7 mouse cellular contexts compared by ENCODE assay signal in the genomic region with DNA sequence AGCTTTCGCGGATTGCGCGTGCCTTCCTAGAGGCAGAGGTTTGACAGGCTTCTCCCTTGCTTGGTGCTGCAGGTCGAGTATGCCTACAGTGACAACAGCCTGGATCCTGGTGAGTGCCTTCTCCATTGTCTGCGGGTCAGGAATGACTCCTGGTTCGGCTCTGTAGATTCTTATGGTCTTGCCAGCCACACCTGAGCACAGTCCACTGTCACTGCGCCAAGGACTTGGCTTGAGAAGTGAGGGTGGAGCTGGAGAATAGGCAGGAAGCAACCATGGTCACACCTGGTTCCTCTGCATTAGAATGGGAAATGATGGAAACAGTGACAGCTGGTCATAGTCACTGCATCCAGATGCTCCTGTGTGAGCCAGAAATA. TPM values are rescaled to one million over a fixed set of nuclear protein-coding genes. Genes with fewer than 3 reads are reported as not detected.
A peak's percentile ranks its signal among the peaks of the same experiment; 100 is the strongest.
DNase-seq lines count a peak whose midpoint lies in the region; ATAC-seq and TF ChIP-seq lines count a peak whose summit lies in the region.

No protein-coding gene starts in this region.

- H3K36me3 ChIP-seq in C2C12 (ENCODE audit: control insufficient read depth, insufficient read depth) (peaks cover 47% of the 10 kb centered on the region), G1E (replicated peaks) (peaks cover 87% of the 10 kb centered on the region)
- peaks cover 52% of the 10 kb centered on the region for H3K36me3 ChIP-seq in hindbrain, embryonic 13.5 days
- H3K36me3 ChIP-seq in liver, embryonic 13.5 days: peaks cover 61% of the 10 kb centered on the region

- TF ChIP-seq CTCF in C2C12 (IDR thresholded peaks at IDR 0.05; ENCODE audit: control insufficient read depth, insufficient read depth, insufficient read length) (no peak), G1E (IDR thresholded peaks at IDR 0.05; ENCODE audit: low read depth, low read length) (no peak)

- H3K79me3 ChIP-seq in C2C12 (ENCODE audit: low read depth): peaks cover 8% of the 10 kb centered on the region

- H3ac ChIP-seq in C2C12 (ENCODE audit: control insufficient read depth, insufficient read length, low read depth): peak overlapping the region; percentile 87

- no peak for ATAC-seq in G1E (ENCODE audit: extremely low read depth, insufficient number of reproducible peaks, low FRiP score, poor library complexity, severe bottlenecking)
- ATAC-seq in hindbrain, embryonic 13.5 days (ENCODE audit: low FRiP score): no peak; the same call in 1 of the 2 replicates
- no peak for ATAC-seq in liver, embryonic 13.5 days (ENCODE audit: low read depth)
- ATAC-seq in monocyte, adult 5-6 weeks (replicated peaks; ENCODE audit: insufficient number of reproducible peaks, low FRiP score, low TSS enrichment, poor library complexity, severe bottlenecking): no peak

- H3K27me3 ChIP-seq in C2C12 (ENCODE audit: control insufficient read depth, insufficient read depth, insufficient read length) (no peaks in the 10 kb centered on the region), G1E (ENCODE audit: insufficient read depth, low read length) (no peaks in the 10 kb centered on the region)
- H3K27me3 ChIP-seq in hindbrain, embryonic 13.5 days: no peaks in the 10 kb centered on the region
- no peaks in the 10 kb centered on the region for H3K27me3 ChIP-seq in liver, embryonic 13.5 days

- H3K4me1 ChIP-seq in G1E (ENCODE audit: insufficient read depth, low read depth, low read length): peaks cover 78% of the 10 kb centered on the region
- H3K4me1 ChIP-seq in hindbrain, embryonic 13.5 days (replicated peaks): peaks cover 42% of the 10 kb centered on the region
- H3K4me1 ChIP-seq in liver, embryonic 13.5 days (replicated peaks): peaks cover 55% of the 10 kb centered on the region

- peaks cover 30% of the 10 kb centered on the region for H3K79me2 ChIP-seq in C2C12 (ENCODE audit: control insufficient read depth, insufficient read depth)

- H3K9me3 ChIP-seq in G1E (replicated peaks): no peaks in the 10 kb centered on the region
- no peaks in the 10 kb centered on the region for H3K9me3 ChIP-seq in hindbrain, embryonic 13.5 days
- no peaks in the 10 kb centered on the region for H3K9me3 ChIP-seq in liver, embryonic 13.5 days (replicated peaks)

- WGBS in hindbrain, embryonic 13.5 days: 9% methylated on average over 8 of the region's 8 CpGs
- 11% methylated on average over 8 of the region's 8 CpGs for WGBS in liver, embryonic 13.5 days (ENCODE audit: insufficient replicate concordance)

- peak overlapping the region; percentile 98 for H3K4me2 ChIP-seq in hindbrain, embryonic 13.5 days
- H3K4me2 ChIP-seq in liver, embryonic 13.5 days: peak overlapping the region; percentile 98

- H3K27ac ChIP-seq in hindbrain, embryonic 13.5 days: peak overlapping the region; percentile 93
- peak overlapping the region; percentile 82 for H3K27ac ChIP-seq in liver, embryonic 13.5 days

- DNase-seq in G1E (ENCODE audit: low spot score): no peak
- DNase-seq in liver, embryonic 13.5 days: no peak
- no peak for DNase-seq in urinary bladder, adult 2 months (ENCODE audit: low spot score)
- DNase-seq in ovary, postnatal 14 days (ENCODE audit: low spot score): no peak

- H3K9ac ChIP-seq in hindbrain, embryonic 13.5 days: peak overlapping the region; percentile 98
- H3K9ac ChIP-seq in liver, embryonic 13.5 days: peak overlapping the region; percentile 92

- H3K4me3 ChIP-seq in C2C12 (ENCODE audit: insufficient read depth, poor library complexity, severe bottlenecking): peak overlapping the region; percentile 80
- peak overlapping the region; percentile 80 for H3K4me3 ChIP-seq in G1E (ENCODE audit: low read depth, low read length)
- peak overlapping the region; percentile 85 for H3K4me3 ChIP-seq in hindbrain, embryonic 13.5 days
- H3K4me3 ChIP-seq in liver, embryonic 13.5 days (replicated peaks): peak overlapping the region; percentile 87

TF ChIP-seq in C2C12, 6 proteins besides CTCF, POLR2A, EP300 and RAD21:
- TF ChIP-seq MAX (IDR thresholded peaks at IDR 0.05) (no peak), CEBPB (IDR thresholded peaks at IDR 0.05; ENCODE audit: low read depth) (no peak), MYOG (IDR thresholded peaks at IDR 0.05; ENCODE audit: control insufficient read depth, extremely low read depth, insufficient read length) (no peak), FOSL1 (IDR thresholded peaks at IDR 0.05; ENCODE audit: insufficient read depth, low read length, poor library complexity, severe bottlenecking) (no peak)

RNA-seq across cellular contexts. Expression of gene Mlx, which starts 0.6 kb away (rescaled TPM):
- 39.7 TPM for polyA plus RNA-seq in C2C12 (2012; fragmentation: generic; extraction: Trizol)
- total RNA-seq in G1E (2014; fragmentation: Nextera tagmentation): 40.5 and 43.2 TPM in 2 replicates
- 45.5 and 45.9 TPM in 2 replicates for total RNA-seq in G1E (2017)
- polyA plus RNA-seq in G1E (2012): 13.0 and 17.8 TPM in 2 replicates
- 88.1 and 91.0 TPM in 2 replicates for polyA plus RNA-seq in hindbrain, embryonic 13.5 days (2015; fragmentation: Nextera tagmentation; extraction: Ambion mirVana)
- polyA plus RNA-seq in liver, embryonic 13.5 days (2015; fragmentation: Nextera tagmentation; extraction: Ambion mirVana): 32.5 and 34.4 TPM in 2 replicates
- total RNA-seq in monocyte, adult 5-6 weeks (2017): 61.7 to 74.7 TPM (median 71.4 TPM) in 3 replicates
- polyA plus RNA-seq in urinary bladder, adult 2 months (2012; rRNA removed): 34.1 and 38.0 TPM in 2 replicates

RNA-seq across cellular contexts. Expression of gene Coasy, which starts 5.3 kb away (rescaled TPM):
- polyA plus RNA-seq in C2C12 (2012; fragmentation: generic; extraction: Trizol) (31.0 TPM), G1E (2012) (39.3 and 43.6 TPM in 2 replicates)
- total RNA-seq in G1E (2014; fragmentation: Nextera tagmentation) (23.6 and 26.7 TPM in 2 replicates), G1E (2017) (31.7 and 32.6 TPM in 2 replicates)
- 41.9 and 44.1 TPM in 2 replicates for polyA plus RNA-seq in hindbrain, embryonic 13.5 days (2015; fragmentation: Nextera tagmentation; extraction: Ambion mirVana)
- polyA plus RNA-seq in liver, embryonic 13.5 days (2015; fragmentation: Nextera tagmentation; extraction: Ambion mirVana): 23.0 and 23.2 TPM in 2 replicates
- 11.4 to 16.6 TPM (median 16.1 TPM) in 3 replicates for total RNA-seq in monocyte, adult 5-6 weeks (2017)
- 25.8 and 38.8 TPM in 2 replicates for polyA plus RNA-seq in urinary bladder, adult 2 months (2012; rRNA removed)

RNA-seq across cellular contexts. Expression of gene Psmc3ip, which starts 7.6 kb away (rescaled TPM):
- polyA plus RNA-seq in C2C12 (2012; fragmentation: generic; extraction: Trizol) (24.0 TPM), G1E (2012) (20.5 and 20.6 TPM in 2 replicates)
- total RNA-seq in G1E (2014; fragmentation: Nextera tagmentation) (11.1 and 15.7 TPM in 2 replicates), G1E (2017) (27.0 and 29.8 TPM in 2 replicates)
- 23.4 and 26.3 TPM in 2 replicates for polyA plus RNA-seq in hindbrain, embryonic 13.5 days (2015; fragmentation: Nextera tagmentation; extraction: Ambion mirVana)
- 26.4 and 27.1 TPM in 2 replicates for polyA plus RNA-seq in liver, embryonic 13.5 days (2015; fragmentation: Nextera tagmentation; extraction: Ambion mirVana)
- total RNA-seq in monocyte, adult 5-6 weeks (2017): 5.0 to 6.2 TPM in 2 of 3 replicates, not detected in the other
- 7.1 and 7.9 TPM in 2 replicates for polyA plus RNA-seq in urinary bladder, adult 2 months (2012; rRNA removed)

RNA-seq across cellular contexts. Expression of gene Hsd17b1, which starts 9.5 kb away (rescaled TPM):
- polyA plus RNA-seq in C2C12 (2012; fragmentation: generic; extraction: Trizol) (not detected), G1E (2012) (0.12 and 0.20 TPM in 2 replicates)
- total RNA-seq in G1E (2014; fragmentation: Nextera tagmentation) (not detected in 2 replicates), G1E (2017) (0.44 and 0.76 TPM in 2 replicates)
- 0.49 TPM in 1 of 2 replicates, not detected in the other for polyA plus RNA-seq in hindbrain, embryonic 13.5 days (2015; fragmentation: Nextera tagmentation; extraction: Ambion mirVana)
- 0.14 and 0.24 TPM in 2 replicates for polyA plus RNA-seq in liver, embryonic 13.5 days (2015; fragmentation: Nextera tagmentation; extraction: Ambion mirVana)
- total RNA-seq in monocyte, adult 5-6 weeks (2017): 0.68 TPM in 1 of 3 replicates, not detected in the others
- 0.56 and 0.57 TPM in 2 replicates for polyA plus RNA-seq in urinary bladder, adult 2 months (2012; rRNA removed)

RNA-seq across cellular contexts. Expression of gene Naglu, which starts 17.9 kb away (rescaled TPM):
- 7.3 TPM for polyA plus RNA-seq in C2C12 (2012; fragmentation: generic; extraction: Trizol)
- total RNA-seq in G1E (2014; fragmentation: Nextera tagmentation): 6.1 and 6.3 TPM in 2 replicates
- total RNA-seq in G1E (2017): 14.2 and 18.4 TPM in 2 replicates
- polyA plus RNA-seq in G1E (2012): 5.1 and 6.4 TPM in 2 replicates
- polyA plus RNA-seq in hindbrain, embryonic 13.5 days (2015; fragmentation: Nextera tagmentation; extraction: Ambion mirVana): 10.7 and 11.3 TPM in 2 replicates
- 6.0 TPM in 2 replicates for polyA plus RNA-seq in liver, embryonic 13.5 days (2015; fragmentation: Nextera tagmentation; extraction: Ambion mirVana)
- total RNA-seq in monocyte, adult 5-6 weeks (2017): 5.6 to 14.8 TPM (median 9.9 TPM) in 3 replicates
- polyA plus RNA-seq in urinary bladder, adult 2 months (2012; rRNA removed): 27.2 and 29.0 TPM in 2 replicates
